Comparison of ENCODE assay signal across 27 mouse cellular contexts in genomic region chr4:45783671-45784070, GRCm38 (mm10). TPM values are rescaled to one million over a fixed set of nuclear protein-coding genes. Genes with fewer than 3 reads are reported as not detected.
A peak's percentile ranks its signal among the peaks of the same experiment; 100 is the strongest.
DNase-seq lines count a peak whose midpoint lies in the region; ATAC-seq and TF ChIP-seq lines count a peak whose summit lies in the region.
"Had no signal": no experiment of that assay in that cellular context is flagged by ENCODE, and none has a peak within 500 bp of the region (broad histone marks: within the 10 kb centered on the region; RNA-seq: fewer than 3 reads in every experiment).

No protein-coding gene starts in this region.

- 44% methylated on average over 1 of the region's 1 CpGs for WGBS in heart, adult 2 months
- 57% methylated on average over 1 of the region's 1 CpGs for WGBS in midbrain, postnatal 0 days
- WGBS in midbrain, embryonic 11.5 days, result 75% methylated on average over 1 of the region's 1 CpGs

- no peaks in the 10 kb centered on the region for H3K9me3 ChIP-seq in midbrain, postnatal 0 days (ENCODE audit: low read length)
- no peaks in the 10 kb centered on the region for H3K9me3 ChIP-seq in midbrain, embryonic 11.5 days (ENCODE audit: control insufficient read depth, low read length)
- H3K9me3 ChIP-seq: forebrain, embryonic 13.5 days; limb, embryonic 15.5 days; midbrain, embryonic 15.5 days; neural tube, embryonic 13.5 days had no signal

- H3K4me2 ChIP-seq in midbrain, postnatal 0 days (ENCODE audit: low read depth, low read length, poor library complexity, severe bottlenecking), result no peak overlapping the region
- H3K4me2 ChIP-seq in midbrain, embryonic 11.5 days, result no peak overlapping the region
- H3K4me2 ChIP-seq: forebrain, embryonic 13.5 days; limb, embryonic 15.5 days; midbrain, embryonic 15.5 days; neural tube, embryonic 13.5 days had no signal

- no peaks in the 10 kb centered on the region; the same call in 1 of the 2 replicates for H3K27me3 ChIP-seq in heart, adult 2 months (ENCODE audit: control insufficient read depth, insufficient read depth, low read length)
- 0 out of 2 replicates have a peak, but pooled peaks cover 5% of the 10 kb centered on the region for H3K27me3 ChIP-seq in midbrain, postnatal 0 days (ENCODE audit: insufficient read depth, low read length)
- H3K27me3 ChIP-seq in midbrain, embryonic 11.5 days (ENCODE audit: control insufficient read depth, insufficient read depth, low read length), result no peaks in the 10 kb centered on the region
- H3K27me3 ChIP-seq: forebrain, embryonic 13.5 days; limb, embryonic 15.5 days; midbrain, embryonic 15.5 days; neural tube, embryonic 13.5 days had no signal

- no peaks in the 10 kb centered on the region for H3K36me3 ChIP-seq in heart, adult 2 months (ENCODE audit: control insufficient read depth, insufficient read depth, low read length)
- no peaks in the 10 kb centered on the region for H3K36me3 ChIP-seq in midbrain, postnatal 0 days (ENCODE audit: insufficient read depth, low read length)
- H3K36me3 ChIP-seq in midbrain, embryonic 11.5 days (ENCODE audit: control insufficient read depth, insufficient read depth, low read length), result no peaks in the 10 kb centered on the region
- H3K36me3 ChIP-seq: limb, embryonic 15.5 days; midbrain, embryonic 15.5 days; neural tube, embryonic 13.5 days had no signal

- no peak overlapping the region for H3K4me3 ChIP-seq in heart, adult 2 months
- H3K4me3 ChIP-seq in layer of hippocampus, adult 2 months, result no peak overlapping the region
- no peak overlapping the region for H3K4me3 ChIP-seq in midbrain, postnatal 0 days (ENCODE audit: low read depth, low read length)
- no peak overlapping the region for H3K4me3 ChIP-seq in midbrain, embryonic 11.5 days (ENCODE audit: low read depth, low read length)
- H3K4me3 ChIP-seq: forebrain, embryonic 13.5 days; limb, embryonic 15.5 days; midbrain, embryonic 15.5 days; myocyte; neural tube, embryonic 13.5 days had no signal

- H3K79me2 ChIP-seq in heart, adult 2 months (replicated peaks; ENCODE audit: control insufficient read depth, insufficient read depth, low read length), result no peaks in the 10 kb centered on the region

- no peak for TF ChIP-seq EP300 in heart, adult 2 months (IDR thresholded peaks at IDR 0.05; ENCODE audit: insufficient read depth, low read depth, low read length)

- DNase-seq in heart, adult 2 months, result no peak
- no peak for DNase-seq in heart, adult 8-10 months (ENCODE audit: low spot score)
- peak; percentile 38 to 42 for DNase-seq in heart, postnatal 10 days
- DNase-seq in heart, postnatal 36 days, result no peak
- DNase-seq in layer of hippocampus, adult 2 months (ENCODE audit: low spot score in 2 of 2), result no peak
- no peak for DNase-seq in layer of hippocampus, postnatal 10 days (ENCODE audit: low spot score in 2 of 2)
- no peak for DNase-seq in midbrain, postnatal 0 days (ENCODE audit: low spot score)
- DNase-seq in midbrain, embryonic 11.5 days (ENCODE audit: low spot score, missing footprints), result no peak
- DNase-seq: adrenal gland, postnatal 10 days; cerebellum, adult 8-10 months; cerebellum, postnatal 36 days; kidney, adult 9 months; kidney, postnatal 36 days; left cerebral cortex, postnatal 4 days; lung, postnatal 4 days; retina, postnatal 1 day; right cerebral cortex, postnatal 25 days; thymus, postnatal 25 days had no signal

- H3K4me1 ChIP-seq in heart, adult 2 months (ENCODE audit: control insufficient read depth, insufficient read depth, low read length), result no peaks in the 10 kb centered on the region
- no peaks in the 10 kb centered on the region for H3K4me1 ChIP-seq in midbrain, postnatal 0 days (ENCODE audit: insufficient read depth, low read length)
- 0 out of 2 replicates have a peak, but pooled peaks cover 3% of the 10 kb centered on the region for H3K4me1 ChIP-seq in midbrain, embryonic 11.5 days (ENCODE audit: control insufficient read depth, insufficient read depth, low read length)
- H3K4me1 ChIP-seq: limb, embryonic 15.5 days had no signal

- TF ChIP-seq CTCF in heart, adult 2 months (IDR thresholded peaks at IDR 0.05), result peak; percentile 48
- peak; percentile 59 for TF ChIP-seq CTCF in layer of hippocampus, adult 2 months (conservative IDR thresholded peaks at IDR 0.05)
- TF ChIP-seq CTCF in midbrain, postnatal 0 days (IDR thresholded peaks at IDR 0.05), result peak; percentile 41

- TF ChIP-seq POLR2A in heart, adult 2 months (IDR thresholded peaks at IDR 0.05; ENCODE audit: insufficient read depth, low read depth, low read length), result no peak

- ATAC-seq in midbrain, postnatal 0 days (ENCODE audit: low FRiP score), result no peak
- ATAC-seq in midbrain, embryonic 11.5 days (ENCODE audit: low FRiP score), result no peak
- ATAC-seq: forebrain, embryonic 13.5 days; midbrain, embryonic 15.5 days had no signal

- no peak overlapping the region for H3K9ac ChIP-seq in heart, adult 2 months (ENCODE audit: low read depth, low read length)
- no peak overlapping the region for H3K9ac ChIP-seq in midbrain, postnatal 0 days (replicated peaks; ENCODE audit: low read length, poor library complexity, severe bottlenecking)
- no peak overlapping the region for H3K9ac ChIP-seq in midbrain, embryonic 11.5 days (ENCODE audit: low read length)
- H3K9ac ChIP-seq: forebrain, embryonic 13.5 days; limb, embryonic 15.5 days; midbrain, embryonic 15.5 days; neural tube, embryonic 13.5 days had no signal

- intact Hi-C loops in heart, adult 2 months (cut with DNase I), result no loop called here
- intact Hi-C loops in heart, postnatal 10 days (cut with DNase I), result loop anchor here (10.0 kb wide), 1 partner anchor 71 kb away; no protein-coding TSS in a partner anchor
- intact Hi-C loops in heart, postnatal 36 days (cut with DNase I), result no loop called here

- no peak overlapping the region for H3K27ac ChIP-seq in heart, adult 2 months
- H3K27ac ChIP-seq in layer of hippocampus, adult 2 months, result no peak overlapping the region
- H3K27ac ChIP-seq in midbrain, postnatal 0 days (ENCODE audit: low read depth, low read length), result no peak overlapping the region
- no peak overlapping the region for H3K27ac ChIP-seq in midbrain, embryonic 11.5 days (ENCODE audit: low read depth, low read length)
- H3K27ac ChIP-seq: forebrain, embryonic 13.5 days; limb, embryonic 15.5 days; midbrain, embryonic 15.5 days; neural tube, embryonic 13.5 days had no signal

RNA-seq across cellular contexts. Expression of gene Aldh1b1, which starts 15.2 kb away (rescaled TPM):
- 10 to 100 TPM; 12.3 to 12.7 TPM for total RNA-seq in heart, adult 2 months (2021)
- polyA plus RNA-seq in heart, adult 2 months (2012; rRNA removed), result 18.9 and 22.2 TPM in 2 replicates
- total RNA-seq in heart, adult 8-10 months (2022), result 10 to 100 TPM in 3 of 4 experiments, 1 to 10 TPM in 1; 9.3 to 14.5 (median 12.4) TPM
- 10 to 100 TPM; 44.4 to 45.5 TPM for total RNA-seq in heart, postnatal 10 days (2021)
- 10 to 100 TPM; 12.4 to 13.0 TPM for total RNA-seq in heart, postnatal 36 days (2021)
- total RNA-seq in layer of hippocampus, adult 2 months (2021), result 1 to 10 TPM; 8.7 to 9.7 TPM
- 10 to 100 TPM; 21.1 to 22.6 TPM for total RNA-seq in layer of hippocampus, postnatal 10 days (2021)
- total RNA-seq in midbrain, postnatal 0 days (2014; rRNA removed), result 17.6 and 20.3 TPM in 2 replicates
- polyA plus RNA-seq in midbrain, postnatal 0 days (2015; fragmentation: Nextera tagmentation; extraction: Ambion mirVana), result 22.6 and 23.6 TPM in 2 replicates
- 3.1 TPM in 2 replicates for polyA plus RNA-seq in midbrain, embryonic 11.5 days (2014; fragmentation: Nextera tagmentation; extraction: Ambion mirVana)

RNA-seq across cellular contexts. Expression of gene Igfbpl1, which starts 43.1 kb away (rescaled TPM):
- under 1 TPM; 0.16 to 0.20 TPM for total RNA-seq in heart, adult 2 months (2021)
- polyA plus RNA-seq in heart, adult 2 months (2012; rRNA removed), result 1.00 and 1.0 TPM in 2 replicates
- under 1 TPM; 0.14 to 0.57 (median 0.39) TPM for total RNA-seq in heart, adult 8-10 months (2022)
- total RNA-seq in heart, postnatal 10 days (2021), result 1 to 10 TPM; 2.6 to 3.8 TPM
- under 1 TPM; 0.35 to 0.53 TPM for total RNA-seq in heart, postnatal 36 days (2021)
- total RNA-seq in layer of hippocampus, adult 2 months (2021), result 1 to 10 TPM; 3.2 to 5.2 TPM
- total RNA-seq in layer of hippocampus, postnatal 10 days (2021), result 10 to 100 TPM; 58.1 to 60.4 TPM
- total RNA-seq in midbrain, postnatal 0 days (2014; rRNA removed), result 36.5 and 51.6 TPM in 2 replicates
- polyA plus RNA-seq in midbrain, postnatal 0 days (2015; fragmentation: Nextera tagmentation; extraction: Ambion mirVana), result 8.5 and 10.3 TPM in 2 replicates
- polyA plus RNA-seq in midbrain, embryonic 11.5 days (2014; fragmentation: Nextera tagmentation; extraction: Ambion mirVana), result 55.9 and 57.5 TPM in 2 replicates
- total RNA-seq: gastrocnemius, adult 8-10 months; megakaryocyte-erythroid progenitor cell, adult 5-6 weeks had no signal
- polyA plus RNA-seq: lung, embryonic 16.5 days; myocyte; spleen, adult 2 months had no signal

Comparison
In these comparisons a context has a peak if more than half of its experiments do, and no peak if none do; other contexts are left out.
1. DNase-seq: peak in heart, postnatal 10 days (2 of 2); none in heart, adult 2 months (0 of 2), heart, adult 8-10 months (single experiment), heart, postnatal 36 days (0 of 2), layer of hippocampus, adult 2 months (0 of 2), layer of hippocampus, postnatal 10 days (0 of 2), midbrain, postnatal 0 days (single experiment) and midbrain, embryonic 11.5 days (single experiment).
2. Peak in every context shown above with its lines, with median percentiles within 50 percentile points of each other: CTCF ChIP-seq.